Mouse (Mus musculus): ENCODE measurements around the gene Nfu1.
A peak's percentile ranks its signal among the peaks of the same experiment; 100 is the strongest.

Nfu1 gene

DNA sequence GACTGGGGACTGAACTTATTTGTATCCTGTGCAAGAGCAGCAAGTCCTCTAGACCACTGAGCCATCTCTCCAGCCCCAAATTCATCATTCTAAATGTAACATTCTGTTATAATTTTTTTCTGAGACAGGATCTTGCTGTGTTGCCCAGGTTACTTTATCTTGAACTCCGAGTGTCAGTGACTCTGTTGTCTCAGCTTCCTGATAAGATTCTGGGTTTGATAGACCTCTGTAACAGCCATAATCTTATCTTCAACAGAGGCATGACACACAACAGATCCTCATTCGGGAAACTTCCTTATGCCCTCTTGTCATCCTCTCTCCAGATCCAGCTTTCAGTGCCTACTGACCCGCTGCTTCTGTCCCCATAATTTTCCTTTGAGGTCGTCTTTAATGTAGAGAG is 63.7 kb downstream of the Nfu1 start:
- DNase-seq (ENCODE audit: low spot score in 2 of 2): no peak

DNA sequence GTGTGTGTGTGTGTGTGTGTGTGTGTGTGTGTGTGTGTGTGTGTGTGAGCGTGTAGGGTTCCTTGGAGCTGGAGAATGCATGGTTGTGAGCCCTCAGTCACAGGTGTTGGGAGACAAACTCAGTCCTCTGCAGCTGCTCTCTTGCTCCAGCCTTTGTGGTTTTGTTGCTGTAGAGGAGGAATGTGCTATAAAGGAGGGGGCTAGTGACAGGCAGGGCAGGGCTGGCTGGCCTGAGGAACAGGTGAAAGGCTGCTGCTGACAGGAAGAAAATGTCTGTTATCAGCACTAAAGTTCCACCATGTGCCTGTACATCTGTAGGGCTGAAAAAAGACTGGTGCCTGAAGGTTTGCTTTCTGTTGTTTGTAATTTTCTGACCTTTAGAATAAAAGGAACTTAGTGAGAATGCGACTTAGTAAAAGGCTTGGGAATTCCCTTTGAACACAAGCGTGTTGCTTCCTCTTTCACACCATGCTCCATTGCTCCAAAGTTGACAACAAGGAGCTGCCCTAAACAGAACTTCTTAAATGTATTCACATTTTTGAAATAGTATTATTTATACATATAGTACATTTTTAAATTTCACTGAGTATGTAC is 66.2 kb downstream of the Nfu1 start:
- DNase-seq (ENCODE audit: low spot score in 2 of 2): peak; percentile 43 to 56
